Mouse (Mus musculus) activated CD4-positive, CD25-positive, alpha-beta regulatory T cell, adult 4 months (primary cell): ENCODE results near the gene Rbfox2. TPM values are rescaled to one million over a fixed set of nuclear protein-coding genes. Genes with fewer than 3 reads are reported as not detected.
"Not testable (repeated sequence)": the region's sequence is repeated elsewhere in the genome, so short reads cannot be mapped to it uniquely, and the experiment has no call there.

ENCODE experiments used
- ATAC-seq: one replicate; pipeline ENCODE4 v1.8.0; 2017
- polyA plus RNA-seq, 2 experiments: library from polyadenylated mRNA; unstranded; fragments of 100-300 nt; shearing (Covaris generic); gene quantifications; one replicate each; pipeline ENCODE4 v1.2.1; 2017

The Rbfox2 gene
- polyA plus RNA-seq, 2 experiments from 2014 or later, result 0.05 TPM; not detected in 1

GRCm38 (mm10) chr15:77271285-77271684, 35.5 kb downstream of the Rbfox2 start:
- ATAC-seq, result no peak

- ATAC-seq, result not testable (repeated sequence)
Measured at GRCm38 (mm10) chr15:77269496-77269895, 37.3 kb downstream of the Rbfox2 start.

- no peak for ATAC-seq
Measured at GRCm38 (mm10) chr15:77268415-77268814, 38.4 kb downstream of the Rbfox2 start.

- no peak for ATAC-seq
Measured at GRCm38 (mm10) chr15:77265318-77265717, 41.5 kb downstream of the Rbfox2 start.

- no peak for ATAC-seq
Measured at GRCm38 (mm10) chr15:77264314-77264713, 42.5 kb downstream of the Rbfox2 start.

GRCm38 (mm10) chr15:77262782-77263181, 44.0 kb downstream of the Rbfox2 start:
- ATAC-seq, result no peak

GRCm38 (mm10) chr15:77257437-77258229, 49.2 kb downstream of the Rbfox2 start:
- no peak for ATAC-seq

GRCm38 (mm10) chr15:77256782-77257181, 50.0 kb downstream of the Rbfox2 start:
- no peak for ATAC-seq

GRCm38 (mm10) chr15:77254636-77255035, 52.2 kb downstream of the Rbfox2 start:
- ATAC-seq, result no peak

- no peak for ATAC-seq
Measured at GRCm38 (mm10) chr15:77254128-77254527, 52.7 kb downstream of the Rbfox2 start.

GRCm38 (mm10) chr15:77251706-77252105, 55.1 kb downstream of the Rbfox2 start:
- no peak for ATAC-seq

- no peak for ATAC-seq
Measured at GRCm38 (mm10) chr15:77250806-77251205, 56.0 kb downstream of the Rbfox2 start.

GRCm38 (mm10) chr15:77249421-77249820, 57.4 kb downstream of the Rbfox2 start:
- ATAC-seq, result no peak

GRCm38 (mm10) chr15:77245418-77246365, 61.1 kb downstream of the Rbfox2 start:
- no peak for ATAC-seq

GRCm38 (mm10) chr15:77244634-77245033, 62.2 kb downstream of the Rbfox2 start:
- no peak for ATAC-seq

- ATAC-seq, result no peak
Measured at GRCm38 (mm10) chr15:77243876-77244560, 62.8 kb downstream of the Rbfox2 start.

GRCm38 (mm10) chr15:77240607-77241006, 66.2 kb downstream of the Rbfox2 start:
- ATAC-seq, result no peak

- no peak for ATAC-seq
Measured at GRCm38 (mm10) chr15:77239564-77239963, 67.2 kb downstream of the Rbfox2 start.

GRCm38 (mm10) chr15:77237661-77238060, 69.1 kb downstream of the Rbfox2 start:
- no peak for ATAC-seq

GRCm38 (mm10) chr15:77236055-77236567, 70.7 kb downstream of the Rbfox2 start:
- no peak for ATAC-seq

- no peak for ATAC-seq
Measured at GRCm38 (mm10) chr15:77235551-77235950, 71.3 kb downstream of the Rbfox2 start.

- ATAC-seq, result no peak
Measured at GRCm38 (mm10) chr15:77234296-77234695, 72.5 kb downstream of the Rbfox2 start.

GRCm38 (mm10) chr15:77230144-77230543, 76.7 kb downstream of the Rbfox2 start:
- ATAC-seq, result no peak
